Mouse (Mus musculus) liver, embryonic 14.5 days (tissue): Measurements from ENCODE around the gene Pkd2.

Experiments used
- CTCF ChIP-seq: IDR thresholded peaks from 2 replicates; pipeline ENCODE4 v1.5.1; 2016; ENCODE audit warnings: antibody characterized with exemption, low read depth, control low read depth
- EP300 ChIP-seq: IDR thresholded peaks from 2 replicates; pipeline ENCODE4 v1.6.1; 2016; ENCODE audit warnings: antibody characterized with exemption, low read depth

DNA sequence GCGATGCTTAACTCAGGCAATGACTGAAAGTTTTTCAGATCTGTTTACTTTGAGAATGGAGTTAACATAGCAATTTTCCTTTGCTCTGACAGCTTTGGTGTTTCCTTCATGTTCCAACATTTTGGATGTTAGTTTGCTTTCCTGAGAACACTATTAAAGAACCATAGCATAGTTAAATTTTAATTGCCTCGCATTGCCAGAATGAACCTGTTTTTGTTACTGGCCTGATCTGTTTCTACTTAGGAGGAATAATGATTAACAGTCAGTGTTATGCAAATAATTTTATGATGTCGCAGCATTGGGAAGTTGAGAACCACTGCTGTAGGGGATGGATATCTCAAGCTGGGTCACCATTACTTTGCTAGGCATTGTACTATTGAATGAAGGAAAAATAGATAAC lies 52.0 kb downstream of the Pkd2 start:
- TF ChIP-seq CTCF, result no peak
- TF ChIP-seq EP300, result no peak
